Mouse (Mus musculus) kidney, adult 2 months (tissue): Measurements from ENCODE around the gene Tuba3a. TPM values are rescaled to one million over a fixed set of nuclear protein-coding genes. Genes with fewer than 3 reads are reported as not detected.

Source experiments
- DNase-seq: peaks from one replicate; pipeline ENCODE4 v3.0.0; 2021
- H3K27ac ChIP-seq: fragments of 200-500 bp; 2 replicates; pipeline ENCODE4 v1.5.1; 2012; ENCODE audit warnings: low read depth, low read length, control low read depth, inconsistent platforms; ENCODE audit not compliant: insufficient read depth
- H3K27me3 ChIP-seq: fragments of 200-500 bp; replicated peaks from 2 replicates; pipeline ENCODE4 v1.6.1; 2012; ENCODE audit warnings: mild to moderate bottlenecking, moderate library complexity, low read length, inconsistent platforms; ENCODE audit not compliant: control insufficient read depth, insufficient read depth
- H3K36me3 ChIP-seq: fragments of 200-500 bp; 2 replicates; pipeline ENCODE4 v1.6.1; 2012; ENCODE audit warnings: mild to moderate bottlenecking, moderate library complexity, low read length, inconsistent platforms; ENCODE audit not compliant: control insufficient read depth, insufficient read depth
- H3K4me1 ChIP-seq: fragments of 200-500 bp; 2 replicates; pipeline ENCODE4 v1.6.1; 2011; ENCODE audit warnings: low read length; ENCODE audit not compliant: control insufficient read depth, insufficient read depth
- H3K4me3 ChIP-seq: fragments of 200-500 bp; 2 replicates; pipeline ENCODE4 v1.5.1; 2011; ENCODE audit warnings: mild to moderate bottlenecking, low read depth, low read length, control low read depth; ENCODE audit not compliant: insufficient read depth
- CTCF ChIP-seq: fragments of 200-500 bp; conservative IDR thresholded peaks from 2 replicates; pipeline ENCODE4 v1.5.1; 2011; ENCODE audit warnings: low read depth, mild to moderate bottlenecking, control low read depth, low read length, moderate library complexity, mixed read lengths; ENCODE audit not compliant: insufficient read depth, insufficient read length
- POLR2A ChIP-seq: fragments of 200-500 bp; IDR thresholded peaks from one replicate; pipeline ENCODE4 v1.6.1; 2011; ENCODE audit warnings: low read depth, low read length, control low read depth
- WGBS: fragments of 180-500 bp; shearing (Covaris S2); methylation state at CpG from one replicate; pipeline ENCODE4 v1.1.7; 2018; 5-methylcytosine and 5-hydroxymethylcytosine counted together
- polyA plus RNA-seq: library from polyadenylated mRNA; depleted of rRNA; stranded (reverse); fragments of >200 nt; gene quantifications from 2 replicates; pipeline ENCODE4 v1.2.3, GENCODE M21; 2012

Tuba3a gene
- polyA plus RNA-seq, 1 experiment = 0.39 TPM

DNA sequence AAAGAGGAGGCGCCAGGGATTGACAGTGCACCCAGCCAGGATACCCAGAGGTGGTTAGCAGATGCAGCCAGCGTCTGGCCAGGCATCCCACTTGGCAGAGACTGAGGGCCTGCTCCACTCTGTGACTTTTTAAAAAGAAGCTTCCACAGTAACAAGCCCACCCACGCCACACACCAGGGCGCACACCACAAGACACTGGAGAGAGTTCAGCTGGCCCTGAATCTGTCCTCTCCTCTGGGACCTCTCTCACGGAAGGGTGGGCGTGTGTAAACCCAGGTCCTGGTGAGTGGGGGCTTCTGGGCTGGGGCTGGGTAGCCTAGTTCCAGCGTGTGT is 28.4 kb upstream of the Tuba3a start:
- TF ChIP-seq POLR2A (no peak), CTCF (no peak)
- no peak for DNase-seq
- H3K27ac ChIP-seq = peak overlapping the region; percentile 85
- no peaks in the 10 kb centered on the region for H3K27me3 ChIP-seq
- peaks cover 15% of the 10 kb centered on the region for H3K4me1 ChIP-seq
- no peaks in the 10 kb centered on the region; the same call in 1 of the 2 replicates for H3K36me3 ChIP-seq
- WGBS = 56% methylated on average over 7 of the region's 7 CpGs
- H3K4me3 ChIP-seq = peak overlapping the region; percentile 46

GRCm38 (mm10) chr6:125313546-125314230 is 27.8 kb upstream of the Tuba3a start, which contains the start of gene Ltbr:
Ltbr (minus strand) TSS chr6:125313885.
- Histone ChIP-seq H3K4me1 (peaks cover 11% of the 10 kb centered on the region), H3K27me3 (no peaks in the 10 kb centered on the region), H3K4me3 (peak within 1 kb of the TSS; percentile 80), H3K36me3 (no peaks in the 10 kb centered on the region; the same call in none of the 2 replicates), H3K27ac (peak within 1 kb of the TSS; percentile 85)
- peak; percentile 20 for TF ChIP-seq POLR2A
- no peak for TF ChIP-seq CTCF
- under 1% methylated on average over 45 of the region's 46 CpGs for WGBS
- peak; percentile 95 for DNase-seq

- H3K27ac ChIP-seq = peak overlapping the region; percentile 81
- DNase-seq = peak; percentile 61
- H3K4me3 ChIP-seq = peak overlapping the region; percentile 80
- H3K27me3 ChIP-seq = no peaks in the 10 kb centered on the region
- TF ChIP-seq CTCF (no peak), POLR2A (no peak)
- 19% methylated on average over 22 of the region's 22 CpGs for WGBS
- H3K36me3 ChIP-seq = peaks cover 3% of the 10 kb centered on the region
- H3K4me1 ChIP-seq = peaks cover 11% of the 10 kb centered on the region
Measured at GRCm38 (mm10) chr6:125312581-125313355, 26.9 kb upstream of the Tuba3a start.

GRCm38 (mm10) chr6:125312171-125312570 is 26.3 kb upstream of the Tuba3a start:
- peak overlapping the region; percentile 80 for H3K4me3 ChIP-seq
- no peak overlapping the region for H3K27ac ChIP-seq
- no peak for TF ChIP-seq POLR2A
- no peak for TF ChIP-seq CTCF

GRCm38 (mm10) chr6:125309406-125309805 is 23.6 kb upstream of the Tuba3a start:
- TF ChIP-seq POLR2A (no peak), CTCF (no peak; the same call in 1 of the 2 replicates)
- Histone ChIP-seq H3K27me3 (no peaks in the 10 kb centered on the region), H3K4me1 (peaks cover 11% of the 10 kb centered on the region), H3K4me3 (no peak overlapping the region), H3K36me3 (peaks cover 3% of the 10 kb centered on the region), H3K27ac (no peak overlapping the region)
- peak; percentile 53 for DNase-seq
- 78% methylated on average over 5 of the region's 5 CpGs for WGBS

More at GRCm38 (mm10) chr6:125312171-125312570, 26.3 kb upstream of the Tuba3a start:
- Histone ChIP-seq H3K36me3 (peaks cover 3% of the 10 kb centered on the region), H3K27me3 (no peaks in the 10 kb centered on the region), H3K4me1 (peaks cover 11% of the 10 kb centered on the region)
- DNase-seq = no peak
- 66% methylated on average over 9 of the region's 9 CpGs for WGBS

GRCm38 (mm10) chr6:125308921-125309320 is 23.1 kb upstream of the Tuba3a start:
- WGBS = 53% methylated on average over 13 of the region's 13 CpGs
- H3K27me3 ChIP-seq = no peaks in the 10 kb centered on the region
- TF ChIP-seq POLR2A = no peak
- TF ChIP-seq CTCF = no peak
- H3K4me3 ChIP-seq = no peak overlapping the region
- DNase-seq = no peak
- peaks cover 6% of the 10 kb centered on the region; the same call in 1 of the 2 replicates for H3K4me1 ChIP-seq
- H3K36me3 ChIP-seq = peaks cover 3% of the 10 kb centered on the region
- no peak overlapping the region for H3K27ac ChIP-seq

DNA sequence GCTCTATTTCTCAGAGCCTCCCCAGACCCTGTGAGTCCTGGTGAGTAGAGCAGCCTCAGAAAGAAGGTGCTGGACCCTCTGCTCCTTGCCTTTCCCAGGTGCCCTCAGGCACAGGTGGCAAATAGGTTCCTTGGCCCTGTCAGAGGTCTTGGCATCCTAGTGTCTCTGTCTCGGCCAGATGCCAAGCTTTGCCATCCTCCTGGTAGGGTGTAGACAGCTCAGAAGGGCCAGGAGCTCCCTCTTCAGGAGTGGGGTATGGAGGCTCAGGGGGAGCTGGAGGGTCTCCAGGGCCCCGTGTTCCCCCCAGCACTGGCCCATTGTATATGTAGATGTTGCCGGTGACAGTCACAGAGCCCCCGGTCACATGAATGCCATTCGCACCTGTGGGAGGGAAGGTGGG is 21.2 kb upstream of the Tuba3a start:
- WGBS = 92% methylated on average over 5 of the region's 5 CpGs
- H3K4me1 ChIP-seq = no peaks in the 10 kb centered on the region
- no peak for DNase-seq
- no peaks in the 10 kb centered on the region for H3K27me3 ChIP-seq
- TF ChIP-seq CTCF = no peak
- TF ChIP-seq POLR2A = no peak
- H3K36me3 ChIP-seq = peaks cover 3% of the 10 kb centered on the region
- H3K4me3 ChIP-seq = no peak overlapping the region
- H3K27ac ChIP-seq = no peak overlapping the region
